Mouse (Mus musculus): ENCODE data around the gene Nucb1. TPM values are rescaled to one million over a fixed set of nuclear protein-coding genes. Genes with fewer than 3 reads are reported as not detected.
"Not testable (repeated sequence)": the region's sequence is repeated elsewhere in the genome, so short reads cannot be mapped to it uniquely, and the experiment has no call there.

Nucb1 gene
- polyA plus RNA-seq, 1 experiment, result 447 TPM

GRCm38 (mm10) chr7:45466283-45467089 lies 43.7 kb downstream of the Nucb1 start, which contains the start of gene Bax:
Bax (minus strand) TSS chr7:45466898.
- H3K4me3 ChIP-seq (ENCODE audit: insufficient read depth, low read length), result peak within 1 kb of the TSS; percentile 96
- peak within 1 kb of the TSS; percentile 90 for H3K27ac ChIP-seq (ENCODE audit: insufficient read depth, low read length)
- peak; percentile 78 for TF ChIP-seq POLR2A (IDR thresholded peaks at IDR 0.05; ENCODE audit: low read depth, low read length)
- no peak for TF ChIP-seq CTCF (IDR thresholded peaks at IDR 0.05; ENCODE audit: borderline replicate concordance, insufficient read depth, low read length)
- H3K4me1 ChIP-seq (ENCODE audit: control insufficient read depth, insufficient read depth, low read length), result peaks cover 7% of the 10 kb centered on the region

GRCm38 (mm10) chr7:45465549-45465948 lies 44.7 kb downstream of the Nucb1 start:
- Histone ChIP-seq H3K4me3 (ENCODE audit: insufficient read depth, low read length) (peak overlapping the region; percentile 96), H3K27ac (ENCODE audit: insufficient read depth, low read length) (peak overlapping the region; percentile 90; the same call in 1 of the 2 replicates), H3K4me1 (ENCODE audit: control insufficient read depth, insufficient read depth, low read length) (peaks cover 9% of the 10 kb centered on the region)
- no peak for TF ChIP-seq CTCF (IDR thresholded peaks at IDR 0.05; ENCODE audit: borderline replicate concordance, insufficient read depth, low read length)
- no peak for TF ChIP-seq POLR2A (IDR thresholded peaks at IDR 0.05; ENCODE audit: low read depth, low read length)

- Histone ChIP-seq H3K4me3 (ENCODE audit: insufficient read depth, low read length) (peak overlapping the region; percentile 96), H3K4me1 (ENCODE audit: control insufficient read depth, insufficient read depth, low read length) (peaks cover 12% of the 10 kb centered on the region), H3K27ac (ENCODE audit: insufficient read depth, low read length) (peak overlapping the region; percentile 3; the same call in 1 of the 2 replicates)
- no peak for TF ChIP-seq POLR2A (IDR thresholded peaks at IDR 0.05; ENCODE audit: low read depth, low read length)
- TF ChIP-seq CTCF (IDR thresholded peaks at IDR 0.05; ENCODE audit: borderline replicate concordance, insufficient read depth, low read length), result no peak
These were observed 45.1 kb downstream of the Nucb1 start for GRCm38 (mm10) chr7:45465112-45465511.

- TF ChIP-seq POLR2A (IDR thresholded peaks at IDR 0.05; ENCODE audit: low read depth, low read length) (no peak), CTCF (IDR thresholded peaks at IDR 0.05; ENCODE audit: borderline replicate concordance, insufficient read depth, low read length) (no peak)
- Histone ChIP-seq H3K27ac (ENCODE audit: insufficient read depth, low read length) (peak overlapping the region; percentile 4; the same call in 1 of the 2 replicates), H3K4me3 (ENCODE audit: insufficient read depth, low read length) (peak overlapping the region; percentile 96; the same call in 1 of the 2 replicates), H3K4me1 (ENCODE audit: control insufficient read depth, insufficient read depth, low read length) (peaks cover 12% of the 10 kb centered on the region)
These were observed 46.0 kb downstream of the Nucb1 start for GRCm38 (mm10) chr7:45463987-45464778.

- not testable (repeated sequence) for H3K27ac ChIP-seq (ENCODE audit: insufficient read depth, low read length); H3K4me3 ChIP-seq (ENCODE audit: insufficient read depth, low read length)
- H3K4me1 ChIP-seq (ENCODE audit: control insufficient read depth, insufficient read depth, low read length), result peaks cover 12% of the 10 kb centered on the region
These were observed 47.3 kb downstream of the Nucb1 start for GRCm38 (mm10) chr7:45462868-45463267.

GRCm38 (mm10) chr7:45462325-45462724 lies 47.9 kb downstream of the Nucb1 start:
- H3K27ac ChIP-seq (ENCODE audit: insufficient read depth, low read length), result peak overlapping the region; percentile 73
- TF ChIP-seq CTCF (IDR thresholded peaks at IDR 0.05; ENCODE audit: borderline replicate concordance, insufficient read depth, low read length) (no peak), POLR2A (IDR thresholded peaks at IDR 0.05; ENCODE audit: low read depth, low read length) (no peak)

GRCm38 (mm10) chr7:45461781-45462180 lies 48.4 kb downstream of the Nucb1 start:
- TF ChIP-seq CTCF (IDR thresholded peaks at IDR 0.05; ENCODE audit: borderline replicate concordance, insufficient read depth, low read length), result no peak
- TF ChIP-seq POLR2A (IDR thresholded peaks at IDR 0.05; ENCODE audit: low read depth, low read length), result no peak
- peaks cover 12% of the 10 kb centered on the region for H3K4me1 ChIP-seq (ENCODE audit: control insufficient read depth, insufficient read depth, low read length)
- H3K27ac ChIP-seq (ENCODE audit: insufficient read depth, low read length), result peak overlapping the region; percentile 73
- no peak overlapping the region for H3K4me3 ChIP-seq (ENCODE audit: insufficient read depth, low read length)

More at GRCm38 (mm10) chr7:45462325-45462724, 47.9 kb downstream of the Nucb1 start:
- Histone ChIP-seq H3K4me1 (ENCODE audit: control insufficient read depth, insufficient read depth, low read length) (peaks cover 12% of the 10 kb centered on the region), H3K4me3 (ENCODE audit: insufficient read depth, low read length) (no peak overlapping the region)

- Histone ChIP-seq H3K4me3 (ENCODE audit: insufficient read depth, low read length) (no peak overlapping the region), H3K4me1 (ENCODE audit: control insufficient read depth, insufficient read depth, low read length) (peaks cover 12% of the 10 kb centered on the region), H3K27ac (ENCODE audit: insufficient read depth, low read length) (peak overlapping the region; percentile 96)
- TF ChIP-seq POLR2A (IDR thresholded peaks at IDR 0.05; ENCODE audit: low read depth, low read length) (no peak), CTCF (IDR thresholded peaks at IDR 0.05; ENCODE audit: borderline replicate concordance, insufficient read depth, low read length) (no peak)
These were observed 48.9 kb downstream of the Nucb1 start for GRCm38 (mm10) chr7:45461326-45461725.

- TF ChIP-seq CTCF (IDR thresholded peaks at IDR 0.05; ENCODE audit: borderline replicate concordance, insufficient read depth, low read length) (no peak), POLR2A (IDR thresholded peaks at IDR 0.05; ENCODE audit: low read depth, low read length) (peak; percentile 53; the same call in 1 of the 2 replicates)
- H3K4me1 ChIP-seq (ENCODE audit: control insufficient read depth, insufficient read depth, low read length), result peaks cover 12% of the 10 kb centered on the region
- H3K27ac ChIP-seq (ENCODE audit: insufficient read depth, low read length), result peak overlapping the region; percentile 96
- H3K4me3 ChIP-seq (ENCODE audit: insufficient read depth, low read length), result no peak overlapping the region
These were observed 49.3 kb downstream of the Nucb1 start for GRCm38 (mm10) chr7:45460860-45461314.
